Mouse (Mus musculus) CH12.LX (cell line): ENCODE data around the gene Ephb6. TPM values are rescaled to one million over a fixed set of nuclear protein-coding genes. Genes with fewer than 3 reads are reported as not detected.

Experiments used
- DNase-seq: peaks from one replicate; pipeline ENCODE4 v3.0.0-alpha.2; 2013; ENCODE audit errors: extremely low read depth
- H3K27ac ChIP-seq: 2 replicates; pipeline ENCODE4 v1.5.1; 2012; ENCODE audit warnings: low read depth, mild to moderate bottlenecking, control low read depth, moderate library complexity; ENCODE audit not compliant: insufficient read depth
- H3K27me3 ChIP-seq: replicated peaks from 2 replicates; pipeline ENCODE3; 2012; ENCODE audit warnings: inconsistent platforms
- H3K36me3 ChIP-seq, 2 experiments: replicated peaks in 1 of 2; 2 replicates each; pipeline versions ENCODE3 to v1.6.1; 2012; ENCODE audit warnings: inconsistent platforms in 1 of 2, low read length in 1 of 2, mild to moderate bottlenecking in 1 of 2, mixed read lengths in 1 of 2, moderate library complexity in 1 of 2; ENCODE audit not compliant: control insufficient read depth in 1 of 2, insufficient read depth in 1 of 2
- H3K4me1 ChIP-seq, 2 experiments: 2 replicates each; pipeline ENCODE4 v1.6.1; 2012; ENCODE audit warnings: inconsistent platforms in 1 of 2, moderate library complexity in 1 of 2; ENCODE audit not compliant: insufficient read depth in 2 of 2, control insufficient read depth in 1 of 2
- H3K4me2 ChIP-seq: 2 replicates; pipeline ENCODE4 v1.6.1; 2012; ENCODE audit warnings: low read depth, mild to moderate bottlenecking, control low read depth; ENCODE audit not compliant: poor library complexity, insufficient read depth, severe bottlenecking
- H3K4me3 ChIP-seq, 3 experiments: fragments of 150-350 bp in 1 of 3; sonication (generic) in 1 of 3; replicated peaks in 1 of 3; 2 replicates each; pipeline versions ENCODE3 to v1.5.1; 2011 to 2012; ENCODE audit warnings: low read depth in 2 of 3, low read length in 2 of 3, mild to moderate bottlenecking in 2 of 3, moderate library complexity in 2 of 3, control low read depth in 1 of 3, improper control_type of control experiment in 1 of 3, inconsistent platforms in 1 of 3, mixed read lengths in 1 of 3; ENCODE audit not compliant: poor library complexity in 1 of 3
- H3K79me2 ChIP-seq: replicated peaks from 2 replicates; pipeline ENCODE4 v1.6.1; 2012; ENCODE audit warnings: mild to moderate bottlenecking, moderate library complexity; ENCODE audit not compliant: control insufficient read depth, poor library complexity, insufficient read depth, severe bottlenecking; ENCODE audit errors: extremely low read depth
- H3K9ac ChIP-seq: 2 replicates; pipeline ENCODE4 v1.6.1; 2012; ENCODE audit warnings: low read depth, mild to moderate bottlenecking, control low read depth, moderate library complexity; ENCODE audit not compliant: insufficient read depth
- H3K9me3 ChIP-seq: replicated peaks from 2 replicates; pipeline ENCODE3; 2012; ENCODE audit warnings: low read length, inconsistent platforms, mixed read lengths
- CHD2 ChIP-seq: IDR thresholded peaks from 2 replicates; pipeline ENCODE4 v1.6.1; 2011; ENCODE audit warnings: low read length, improper control_type of control experiment
- CTCF ChIP-seq, 2 experiments: IDR thresholded peaks in 1 of 2; conservative IDR thresholded peaks in 1 of 2; 2 replicates each; pipeline ENCODE4 v1.5.1; 2011 to 2012; ENCODE audit warnings: low read depth in 2 of 2, low read length in 2 of 2, improper control_type of control experiment in 1 of 2, inconsistent platforms in 1 of 2, mild to moderate bottlenecking in 1 of 2, moderate library complexity in 1 of 2
- ELF1 ChIP-seq: IDR thresholded peaks from 2 replicates; pipeline ENCODE4 v1.6.1; 2014; ENCODE audit warnings: low read depth, mild to moderate bottlenecking, inconsistent platforms, low read length, improper control_type of control experiment
- EP300 ChIP-seq: IDR thresholded peaks from 2 replicates; pipeline ENCODE4 v1.6.1; 2011; ENCODE audit warnings: low read length, improper control_type of control experiment
- HCFC1 ChIP-seq: IDR thresholded peaks from 2 replicates; pipeline ENCODE4 v1.6.1; 2012; ENCODE audit warnings: low read depth, mild to moderate bottlenecking, inconsistent platforms, low read length, improper control_type of control experiment
- KAT2A ChIP-seq: IDR thresholded peaks from 2 replicates; pipeline ENCODE4 v1.6.1; 2012; ENCODE audit warnings: low read length, improper control_type of control experiment, inconsistent platforms; ENCODE audit not compliant: insufficient replicate concordance
- MAFK ChIP-seq: IDR thresholded peaks from 2 replicates; pipeline ENCODE4 v1.6.1; 2011; ENCODE audit warnings: low read length, improper control_type of control experiment; ENCODE audit not compliant: insufficient replicate concordance
- MAX ChIP-seq: IDR thresholded peaks from 2 replicates; pipeline ENCODE4 v1.6.1; 2011; ENCODE audit warnings: low read length, improper control_type of control experiment
- MAZ ChIP-seq: IDR thresholded peaks from 2 replicates; pipeline ENCODE4 v1.6.1; 2012; ENCODE audit warnings: low read depth, mild to moderate bottlenecking, inconsistent platforms, low read length, improper control_type of control experiment, moderate library complexity
- MEF2A ChIP-seq: IDR thresholded peaks from 2 replicates; pipeline ENCODE4 v1.6.1; 2014; ENCODE audit warnings: low read depth, mild to moderate bottlenecking, inconsistent platforms, low read length, improper control_type of control experiment, borderline replicate concordance
- MXI1 ChIP-seq: IDR thresholded peaks from 2 replicates; pipeline ENCODE4 v1.6.1; 2011; ENCODE audit warnings: mild to moderate bottlenecking, low read depth, low read length, improper control_type of control experiment
- MYC ChIP-seq: IDR thresholded peaks from 2 replicates; pipeline ENCODE4 v1.6.1; 2011; ENCODE audit warnings: low read depth, mild to moderate bottlenecking, improper control_type of control experiment, low read length
- NELFE ChIP-seq: IDR thresholded peaks from 2 replicates; pipeline ENCODE4 v1.6.1; 2011; ENCODE audit warnings: low read depth, low read length, improper control_type of control experiment
- NRF1 ChIP-seq: IDR thresholded peaks from 2 replicates; pipeline ENCODE4 v1.6.1; 2014; ENCODE audit warnings: low read depth, mild to moderate bottlenecking, inconsistent platforms, low read length, improper control_type of control experiment, moderate library complexity
- POLR2AphosphoS2 ChIP-seq: IDR thresholded peaks from 2 replicates; pipeline ENCODE4 v1.6.1; 2011; ENCODE audit warnings: low read depth, low read length, improper control_type of control experiment
- RCOR1 ChIP-seq: conservative IDR thresholded peaks from 2 replicates; pipeline ENCODE4 v1.6.1; 2012; ENCODE audit warnings: low read depth, mild to moderate bottlenecking, inconsistent platforms, low read length, improper control_type of control experiment
- SMC3 ChIP-seq: IDR thresholded peaks from 2 replicates; pipeline ENCODE4 v1.6.1; 2011; ENCODE audit warnings: low read depth, low read length, improper control_type of control experiment
- TCF12 ChIP-seq: IDR thresholded peaks from 2 replicates; pipeline ENCODE4 v1.6.1; 2014; ENCODE audit warnings: low read depth, mild to moderate bottlenecking, inconsistent platforms, low read length, improper control_type of control experiment
- UBTF ChIP-seq: IDR thresholded peaks from 2 replicates; pipeline ENCODE4 v1.6.1; 2012; ENCODE audit warnings: low read depth, mild to moderate bottlenecking, inconsistent platforms, low read length, improper control_type of control experiment, moderate library complexity
- USF1 ChIP-seq: IDR thresholded peaks from 2 replicates; pipeline ENCODE4 v1.6.1; 2014; ENCODE audit warnings: low read depth, mild to moderate bottlenecking, inconsistent platforms, low read length, improper control_type of control experiment
- USF2 ChIP-seq: conservative IDR thresholded peaks from 2 replicates; pipeline ENCODE4 v1.6.1; 2011; ENCODE audit warnings: low read depth, low read length, improper control_type of control experiment
- ZC3H11A ChIP-seq: IDR thresholded peaks from 2 replicates; pipeline ENCODE4 v1.6.1; 2012; ENCODE audit warnings: low read depth, mild to moderate bottlenecking, inconsistent platforms, low read length, improper control_type of control experiment
- ZNF384 ChIP-seq: IDR thresholded peaks from 2 replicates; pipeline ENCODE4 v1.6.1; 2012; ENCODE audit warnings: low read depth, low read length, improper control_type of control experiment, inconsistent platforms
- dilution Hi-C: fragments of 300-500 bp; cut with MboI; formaldehyde crosslinking; loops from 2 replicates; pipeline ENCODE4 v1.14.3; 2020; ENCODE audit warnings: low sequenced_read_pairs; ENCODE audit not compliant: extremely low pct_unique_long_range_greater_than_20kb, extremely low pct_ligation_motif_present
- in situ Hi-C: fragments of 300-500 bp; cut with MboI; formaldehyde crosslinking; loops from 3 replicates; pipeline ENCODE4 v1.14.3; 2019; ENCODE audit warnings: low sequenced_read_pairs, low pct_ligation_motif_present, low pct_unique_long_range_greater_than_20kb, mixed read lengths
- polyA plus RNA-seq: library from polyadenylated mRNA; unstranded; fragments of >175 nt; gene quantifications from 2 replicates; pipeline ENCODE4 v1.2.1, GENCODE M21; 2012; ENCODE audit warnings: low read depth; ENCODE audit not compliant: insufficient read length
- total RNA-seq, 2 experiments: library from RNA; depleted of rRNA; stranded (reverse); fragments of 300-350 nt in 1 of 2; fragments of >200 nt in 1 of 2; gene quantifications; 2 replicates each; pipeline ENCODE4 v1.2.3; 2012 to 2014

Gene Ephb6
- total and polyA plus RNA-seq, 3 experiments, result not detected

DNA sequence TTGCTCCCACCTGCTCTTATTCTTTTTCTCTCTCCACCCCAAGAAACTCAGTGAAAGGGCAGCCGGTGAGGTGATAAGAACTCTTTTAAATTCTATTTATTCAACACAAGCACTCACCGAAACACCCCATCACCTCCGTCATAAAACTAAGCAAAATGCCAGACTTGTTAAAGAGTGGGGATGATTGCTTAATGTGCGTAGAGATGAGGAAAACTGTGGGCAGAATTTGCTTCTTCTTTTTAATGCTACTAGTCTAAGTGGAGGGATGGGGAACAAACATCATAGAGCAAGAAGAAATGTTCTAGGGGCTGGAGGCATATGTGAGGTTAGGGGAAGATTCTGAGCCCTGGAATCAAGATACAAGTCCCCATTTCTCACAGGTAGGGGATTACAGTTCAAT is 37.5 kb downstream of the Ephb6 start:
- in situ Hi-C loops (no loop called here), dilution Hi-C loops (no loop called here)
- Histone ChIP-seq H3K9ac (no peak overlapping the region), H3K27me3 (no peaks in the 10 kb centered on the region), H3K4me2 (no peak overlapping the region), H3K4me3 (no peak overlapping the region), H3K36me3 (no peaks in the 10 kb centered on the region), H3K79me2 (no peaks in the 10 kb centered on the region), H3K27ac (no peak overlapping the region), H3K9me3 (no peaks in the 10 kb centered on the region), H3K4me1 (no peaks in the 10 kb centered on the region)
- no peak for DNase-seq
- no peak for TF ChIP-seq NELFE
- no peak for TF ChIP-seq TCF12
- TF ChIP-seq HCFC1, result no peak
- TF ChIP-seq CHD2, result no peak

DNA sequence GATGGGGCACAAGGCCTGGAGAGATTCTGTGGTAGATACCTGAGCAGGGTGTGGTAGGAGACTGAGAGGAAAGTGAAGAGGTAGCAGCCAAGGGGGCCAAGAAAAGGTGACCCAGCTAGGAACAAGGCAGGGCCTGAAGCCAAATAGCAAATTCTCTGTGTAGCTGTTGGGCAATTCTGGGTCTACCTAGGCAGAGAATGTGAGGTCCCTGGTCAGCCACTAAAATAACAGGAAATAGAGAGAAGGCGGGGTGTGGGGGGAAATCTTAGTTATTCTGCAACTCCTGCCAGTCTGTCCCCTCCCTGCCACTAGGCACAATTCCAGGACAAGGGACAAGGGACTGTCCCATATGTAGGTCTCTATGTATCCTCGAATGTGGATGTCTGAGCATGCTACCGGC is 37.9 kb downstream of the Ephb6 start:
- Histone ChIP-seq H3K9me3 (no peaks in the 10 kb centered on the region), H3K4me2 (no peak overlapping the region)
- dilution Hi-C loops, result no loop called here
- TF ChIP-seq USF1 (no peak), ZC3H11A (no peak), RCOR1 (no peak), POLR2AphosphoS2 (no peak)
- TF ChIP-seq, all 38 proteins: peak for 0
- Histone ChIP-seq H3K4me1 (no peaks in the 10 kb centered on the region), H3K9ac (no peak overlapping the region), H3K36me3 (no peaks in the 10 kb centered on the region), H3K27me3 (no peaks in the 10 kb centered on the region), H3K4me3 (no peak overlapping the region), H3K79me2 (no peaks in the 10 kb centered on the region), H3K27ac (no peak overlapping the region)
- in situ Hi-C loops, result no loop called here
- no peak for DNase-seq

DNA sequence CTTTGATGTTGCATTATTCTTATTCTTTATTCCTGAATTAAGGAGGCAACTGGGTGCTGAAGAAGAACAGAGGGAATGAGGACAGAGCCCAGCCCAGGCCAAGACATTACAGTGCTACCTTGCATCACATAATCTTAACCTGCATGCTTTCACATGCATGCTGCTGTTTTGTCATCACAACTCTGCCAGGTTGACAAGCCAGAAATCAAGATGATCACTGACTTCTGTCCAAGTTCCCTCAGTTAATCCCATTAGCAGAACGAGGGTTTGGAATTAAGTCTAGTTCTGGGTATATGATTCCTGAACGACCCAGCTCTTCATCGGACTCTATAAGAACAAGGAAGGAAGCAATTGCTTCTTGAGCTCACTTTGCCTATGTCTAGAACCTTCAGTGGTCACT is 40.9 kb downstream of the Ephb6 start:
- dilution Hi-C loops (no loop called here), in situ Hi-C loops (no loop called here)
- Histone ChIP-seq H3K79me2 (no peaks in the 10 kb centered on the region), H3K9me3 (no peaks in the 10 kb centered on the region), H3K27me3 (no peaks in the 10 kb centered on the region), H3K36me3 (no peaks in the 10 kb centered on the region), H3K4me2 (no peak overlapping the region), H3K4me1 (no peaks in the 10 kb centered on the region), H3K27ac (no peak overlapping the region), H3K4me3 (no peak overlapping the region), H3K9ac (no peak overlapping the region)
- TF ChIP-seq UBTF (no peak), MEF2A (no peak), MXI1 (no peak), EP300 (no peak), NELFE (no peak), MAZ (no peak), CTCF (conservative IDR thresholded peaks at IDR 0.05 in 1 of 2, IDR thresholded peaks at IDR 0.05 in 1 of 2; ENCODE audit: low read depth in 2 of 2, low read length in 2 of 2) (no peak), HCFC1 (no peak), ZC3H11A (no peak), MAFK (no peak), MYC (no peak), KAT2A (no peak), USF2 (no peak), POLR2AphosphoS2 (no peak), ELF1 (no peak), ZNF384 (no peak), NRF1 (no peak), MAX (no peak), SMC3 (no peak)
- DNase-seq, result no peak
